Mouse (Mus musculus) neural tube, embryonic 12.5 days (tissue): ENCODE results near the gene Ctse. TPM values are rescaled to one million over a fixed set of nuclear protein-coding genes. Genes with fewer than 3 reads are reported as not detected.

Experiments used
- ATAC-seq: fragments of 200-750 bp; cut with Nextera tagmentation; 2 replicates; pipeline ENCODE4 v1.8.0; 2017; ENCODE audit warnings: low read depth, mild to moderate bottlenecking, moderate TSS enrichment, moderate library complexity; ENCODE audit not compliant: low FRiP score
- H3K27ac ChIP-seq: fragments of 300-500 bp; sonication (generic); 2 replicates; pipeline ENCODE4 v1.5.1; 2016
- H3K27me3 ChIP-seq: fragments of 300-500 bp; sonication (generic); replicated peaks from 2 replicates; pipeline ENCODE4 v1.6.1; 2016; ENCODE audit warnings: mild to moderate bottlenecking
- H3K36me3 ChIP-seq: fragments of 300-500 bp; sonication (generic); 2 replicates; pipeline ENCODE4 v1.6.1; 2016; ENCODE audit warnings: mild to moderate bottlenecking
- H3K4me1 ChIP-seq: fragments of 300-500 bp; sonication (generic); 2 replicates; pipeline ENCODE4 v1.6.1; 2016
- H3K4me2 ChIP-seq: fragments of 300-500 bp; sonication (generic); replicated peaks from 2 replicates; pipeline ENCODE4 v1.6.1; 2016; ENCODE audit warnings: mild to moderate bottlenecking
- H3K4me3 ChIP-seq: fragments of 300-500 bp; sonication (generic); 2 replicates; pipeline ENCODE4 v1.5.1; 2016
- H3K9ac ChIP-seq: fragments of 300-500 bp; sonication (generic); 2 replicates; pipeline ENCODE4 v1.6.1; 2016; ENCODE audit warnings: mild to moderate bottlenecking
- H3K9me3 ChIP-seq: fragments of 300-500 bp; sonication (generic); 2 replicates; pipeline ENCODE4 v1.6.1; 2016; ENCODE audit warnings: mild to moderate bottlenecking
- WGBS: fragments of 180-500 bp; shearing (Covaris S2); methylation state at CpG from one replicate; pipeline ENCODE4 v1.1.7; 2016; 5-methylcytosine and 5-hydroxymethylcytosine counted together
- polyA plus RNA-seq: library from polyadenylated mRNA; unstranded; fragments of >200 nt; fragmentation: Nextera tagmentation; extraction: Ambion mirVana; gene quantifications from 2 replicates; pipeline ENCODE4 v1.2.1, GENCODE M21; 2016

Ctse gene
- polyA plus RNA-seq, 1 experiment from 2014 or later, result 0.11 TPM

DNA sequence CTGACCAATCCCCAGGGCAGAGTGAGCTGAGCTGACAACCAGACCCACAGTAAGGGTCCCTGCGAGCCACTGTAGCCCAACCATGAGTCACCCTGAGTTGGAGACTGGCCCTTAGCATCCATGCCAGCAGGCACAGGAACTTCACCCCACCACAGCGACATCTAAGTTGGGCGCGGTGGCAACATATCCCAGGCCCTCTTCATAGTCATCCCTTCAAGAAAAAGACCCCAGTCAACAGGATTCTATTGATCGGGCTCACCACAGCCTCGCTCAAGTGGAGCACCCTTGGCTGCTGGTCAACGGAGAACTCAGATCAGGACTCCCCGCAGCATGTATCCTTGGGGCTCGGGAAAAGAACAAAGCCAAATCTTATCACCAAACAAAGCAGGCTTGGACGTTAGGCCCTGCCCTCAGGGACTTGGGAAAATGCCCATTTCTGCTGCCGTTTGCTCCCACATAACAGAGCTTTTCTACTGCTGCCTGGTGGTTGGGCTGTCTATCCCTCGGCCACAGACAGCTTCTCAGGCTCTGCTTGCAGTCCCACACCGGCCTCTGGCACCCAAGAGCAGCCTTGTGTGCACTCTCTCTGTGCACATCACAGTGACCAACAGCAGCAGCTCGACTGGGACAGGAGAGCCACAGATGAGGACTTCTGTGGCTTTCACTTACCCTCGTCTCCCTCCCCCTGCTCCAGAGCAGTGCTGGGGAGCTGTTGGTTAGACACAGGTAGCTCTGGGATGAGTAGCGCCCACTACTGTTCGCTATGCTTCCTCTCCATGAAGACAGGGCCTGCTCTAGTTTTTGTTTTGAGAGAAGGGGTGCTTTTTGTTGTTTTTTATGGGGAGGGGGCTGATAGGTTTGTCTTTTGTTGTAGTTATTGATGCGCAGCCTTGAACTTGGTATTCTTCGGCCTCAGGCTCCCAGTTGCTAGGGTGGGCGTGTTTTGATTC, 76.6 kb downstream of the Ctse start:
- Histone ChIP-seq H3K4me2 (no peak overlapping the region), H3K4me1 (no peaks in the 10 kb centered on the region), H3K36me3 (no peaks in the 10 kb centered on the region), H3K9me3 (no peaks in the 10 kb centered on the region), H3K27me3 (no peaks in the 10 kb centered on the region), H3K27ac (no peak overlapping the region), H3K4me3 (no peak overlapping the region), H3K9ac (no peak overlapping the region)
- no peak for ATAC-seq
- WGBS, result 76% methylated on average over 20 of the region's 20 CpGs

GRCm38 (mm10) chr1:131718952-131719694, 81.0 kb downstream of the Ctse start:
- H3K4me1 ChIP-seq, result no peaks in the 10 kb centered on the region
- H3K4me2 ChIP-seq, result no peak overlapping the region
- no peaks in the 10 kb centered on the region for H3K9me3 ChIP-seq
- no peaks in the 10 kb centered on the region for H3K27me3 ChIP-seq
- no peak for ATAC-seq
- 54% methylated on average over 16 of the region's 16 CpGs for WGBS
- no peak overlapping the region for H3K9ac ChIP-seq
- no peaks in the 10 kb centered on the region for H3K36me3 ChIP-seq
- H3K27ac ChIP-seq, result no peak overlapping the region
- no peak overlapping the region for H3K4me3 ChIP-seq

DNA sequence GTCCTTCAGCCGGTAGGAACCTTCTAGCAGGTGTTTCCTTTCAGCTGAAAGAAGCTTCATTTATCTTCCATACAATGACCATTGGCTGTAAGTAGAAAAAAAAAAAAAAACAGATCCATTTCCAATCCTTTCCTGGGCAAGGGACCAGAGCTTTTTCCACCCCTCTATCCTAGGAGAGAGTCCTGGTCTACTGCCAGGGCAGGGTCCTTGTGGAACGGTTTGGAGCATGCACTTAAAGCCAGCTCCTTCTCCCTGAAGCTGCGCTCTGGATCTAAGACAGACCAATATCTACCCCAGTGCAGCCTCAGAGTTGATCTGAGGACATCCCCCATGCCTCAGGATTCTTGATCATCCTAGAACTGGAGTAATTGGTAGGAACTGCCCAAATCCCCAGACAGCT, 83.9 kb downstream of the Ctse start:
- ATAC-seq, result no peak
- Histone ChIP-seq H3K9ac (no peak overlapping the region), H3K27ac (no peak overlapping the region), H3K36me3 (no peaks in the 10 kb centered on the region), H3K27me3 (no peaks in the 10 kb centered on the region), H3K9me3 (no peaks in the 10 kb centered on the region), H3K4me3 (no peak overlapping the region), H3K4me2 (no peak overlapping the region), H3K4me1 (no peaks in the 10 kb centered on the region)
- 86% methylated on average over 3 of the region's 3 CpGs for WGBS

- no peak for ATAC-seq
- no peak overlapping the region for H3K4me3 ChIP-seq
- H3K4me1 ChIP-seq, result no peaks in the 10 kb centered on the region
- H3K9me3 ChIP-seq, result no peaks in the 10 kb centered on the region
- H3K4me2 ChIP-seq, result no peak overlapping the region
- H3K36me3 ChIP-seq, result no peaks in the 10 kb centered on the region
- 71% methylated on average over 4 of the region's 4 CpGs for WGBS
- H3K27me3 ChIP-seq, result no peaks in the 10 kb centered on the region
- H3K9ac ChIP-seq, result no peak overlapping the region
- no peak overlapping the region for H3K27ac ChIP-seq
Measured at GRCm38 (mm10) chr1:131723549-131723948, 85.4 kb downstream of the Ctse start.

Other genes starting within 250 kb of the Ctse start
- 13.5 and 14.2 TPM in 2 replicates for gene Srgap2, start 111.0 kb upstream of the Ctse start, polyA plus RNA-seq
- 2.4 and 3.4 TPM in 2 replicates for gene Fam72a, start 110.4 kb upstream of the Ctse start, polyA plus RNA-seq
- gene Avpr1b, start 39.1 kb upstream of the Ctse start, polyA plus RNA-seq, result not detected in 2 replicates
- 1.3 TPM in 2 replicates for gene Rab7b, start 50.4 kb downstream of the Ctse start, polyA plus RNA-seq
- gene Slc26a9, start 105.7 kb downstream of the Ctse start, polyA plus RNA-seq, result not detected in 2 replicates
- 0.51 and 0.58 TPM in 2 replicates for gene Pm20d1, start 159.1 kb downstream of the Ctse start, polyA plus RNA-seq
- gene Slc41a1, start 189.2 kb downstream of the Ctse start, polyA plus RNA-seq, result 11.3 and 11.4 TPM in 2 replicates
- 10.0 and 11.3 TPM in 2 replicates for gene Rab29, start 228.9 kb downstream of the Ctse start, polyA plus RNA-seq